ENCODE assay signal across 18 mouse cellular contexts in the genomic region with DNA sequence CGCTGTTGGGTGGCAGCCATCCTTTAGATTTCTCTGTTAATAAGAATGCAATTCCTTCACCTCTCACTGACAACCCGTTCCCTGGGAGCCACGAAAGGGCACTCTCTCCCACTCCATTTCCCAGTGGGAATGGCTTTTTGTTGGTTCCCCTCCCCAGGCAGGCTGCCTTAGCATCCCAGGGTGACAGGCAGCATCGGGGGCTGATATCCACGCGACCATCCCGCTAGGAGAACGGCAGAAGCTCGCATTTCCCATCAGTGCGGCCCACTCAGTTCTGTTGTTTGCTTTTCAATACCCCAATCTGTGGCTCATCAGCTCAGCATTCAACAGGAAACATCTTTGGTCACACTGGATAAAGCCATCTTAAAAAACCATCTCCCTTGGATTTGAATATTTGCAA. TPM values are rescaled to one million over a fixed set of nuclear protein-coding genes. Genes with fewer than 3 reads are reported as not detected.
DNase-seq lines count a peak whose midpoint lies in the region; TF ChIP-seq lines count a peak whose summit lies in the region.
"Had no signal": no experiment of that assay in that cellular context is flagged by ENCODE, and none has a peak within 500 bp of the region (broad histone marks: within the 10 kb centered on the region; RNA-seq: fewer than 3 reads in every experiment).

No protein-coding gene starts in this region.

- H3K27ac ChIP-seq in layer of hippocampus, adult 2 months, result peak overlapping the region; percentile 86
- no peak overlapping the region for H3K27ac ChIP-seq in left cerebral cortex, adult 2 months
- H3K27ac ChIP-seq: embryonic facial prominence, embryonic 15.5 days; hindbrain, embryonic 13.5 days; hindbrain, postnatal 0 days had no signal

- DNase-seq in layer of hippocampus, adult 11-12 months (ENCODE audit: low spot score), result peak; percentile 43
- no peak for DNase-seq in layer of hippocampus, postnatal 25 days (ENCODE audit: extremely low spot score in 1 of 2, low spot score in 1 of 2)
- peak; percentile 53 to 70 for DNase-seq in layer of hippocampus, adult 2 months (ENCODE audit: low spot score in 2 of 2)
- peak; percentile 71 for DNase-seq in layer of hippocampus, adult 9-11 months
- DNase-seq in MN1 (ENCODE audit: low spot score), result no peak
- no peak for DNase-seq in left cerebral cortex, adult 2 months (ENCODE audit: extremely low spot score in 1 of 2, low spot score in 2 of 2)
- DNase-seq in c-Kit-positive CD71-positive TER-119-positive erythroid progenitor cells, embryonic 14.5 days (ENCODE audit: low spot score), result no peak
- DNase-seq: adrenal gland, adult 8-10 months; cerebellum, adult 2 months; cerebellum, postnatal 14 days; gastrocnemius, postnatal 36 days; heart, adult 18-20 months; heart, postnatal 36 days had no signal

- no peak for TF ChIP-seq CTCF in layer of hippocampus, adult 2 months (conservative IDR thresholded peaks at IDR 0.05)
- TF ChIP-seq CTCF in left cerebral cortex, adult 2 months (IDR thresholded peaks at IDR 0.05), result no peak

- H3K4me3 ChIP-seq in layer of hippocampus, adult 2 months, result no peak overlapping the region
- H3K4me3 ChIP-seq in left cerebral cortex, adult 2 months, result no peak overlapping the region
- H3K4me3 ChIP-seq: embryonic facial prominence, embryonic 15.5 days; erythroblast, embryonic 14.5 days; heart, embryonic 12.5 days; hindbrain, embryonic 13.5 days had no signal

- intact Hi-C loops in left cerebral cortex, adult 2 months (cut with DNase I), result no loop called here

RNA-seq across cellular contexts. Expression of a gene that starts 21.8 kb away (rescaled TPM):
- total RNA-seq in layer of hippocampus, postnatal 25 days (2021), result 1 to 10 TPM; 7.1 to 9.3 TPM
- total RNA-seq in layer of hippocampus, adult 2 months (2021), result 1 to 10 TPM; 7.4 to 8.8 TPM
- total RNA-seq in left cerebral cortex, adult 2 months (2021), result 1 to 10 TPM; 5.9 to 8.1 TPM

Comparison
In these comparisons a context has a peak if more than half of its experiments do, and no peak if none do; other contexts are left out.
1. DNase-seq: peak in layer of hippocampus, adult 11-12 months (single experiment), layer of hippocampus, adult 2 months (2 of 2) and layer of hippocampus, adult 9-11 months (single experiment); none in layer of hippocampus, postnatal 25 days (0 of 2), MN1 (single experiment), left cerebral cortex, adult 2 months (0 of 2) and c-Kit-positive CD71-positive TER-119-positive erythroid progenitor cells, embryonic 14.5 days (single experiment).